Comparison of ENCODE assay signal across 17 mouse cellular contexts in the genomic region with DNA sequence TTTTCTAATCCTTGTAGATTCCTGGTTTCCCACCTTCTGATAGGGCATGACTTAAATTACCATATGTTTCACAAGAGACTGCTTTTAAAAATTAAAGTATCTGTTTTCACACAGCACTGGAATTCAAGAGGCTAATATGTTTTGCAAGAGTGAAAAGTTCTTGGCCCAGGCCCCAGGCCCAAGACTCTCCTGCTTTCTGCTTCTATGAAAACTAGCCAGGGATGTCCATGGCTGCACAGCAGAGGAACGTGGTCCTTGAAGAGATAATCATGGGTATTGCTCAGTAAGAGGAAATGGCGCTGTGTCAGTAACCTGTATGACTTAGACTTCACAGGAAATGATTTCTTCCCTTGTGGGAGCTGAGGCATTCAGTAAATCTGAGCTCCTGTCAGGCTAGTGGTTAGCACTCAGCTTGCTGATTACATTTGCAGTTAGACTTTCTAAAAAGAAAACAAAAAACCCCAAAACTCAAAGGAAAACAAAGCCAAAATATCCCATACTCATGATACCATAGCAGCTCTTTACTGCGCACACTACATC.
DNase-seq lines count a peak whose midpoint lies in the region; ATAC-seq and TF ChIP-seq lines count a peak whose summit lies in the region.
"Had no signal": no experiment of that assay in that cellular context is flagged by ENCODE, and none has a peak within 500 bp of the region (broad histone marks: within the 10 kb centered on the region; RNA-seq: fewer than 3 reads in every experiment).

No protein-coding gene starts in this region.

- no peaks in the 10 kb centered on the region for H3K9me3 ChIP-seq in limb, embryonic 13.5 days
- H3K9me3 ChIP-seq in limb, embryonic 10.5 days (replicated peaks) = no peaks in the 10 kb centered on the region
- no peaks in the 10 kb centered on the region for H3K9me3 ChIP-seq in stomach, postnatal 0 days (ENCODE audit: control insufficient read depth, low read length)
- H3K9me3 ChIP-seq: forebrain, embryonic 12.5 days; hindbrain, embryonic 12.5 days; liver, embryonic 12.5 days had no signal

- 61% methylated on average over 3 of the region's 3 CpGs for WGBS in limb, embryonic 13.5 days
- 82% methylated on average over 3 of the region's 3 CpGs for WGBS in limb, embryonic 10.5 days
- 78% methylated on average over 3 of the region's 3 CpGs for WGBS in stomach, postnatal 0 days

- H3K4me3 ChIP-seq in limb, embryonic 13.5 days = no peak overlapping the region
- H3K4me3 ChIP-seq in limb, embryonic 10.5 days = no peak overlapping the region
- no peak overlapping the region for H3K4me3 ChIP-seq in stomach, postnatal 0 days (ENCODE audit: low read depth, low read length)
- H3K4me3 ChIP-seq: forebrain, embryonic 12.5 days; hindbrain, embryonic 12.5 days; liver, embryonic 12.5 days; midbrain, embryonic 12.5 days had no signal

- no peak for TF ChIP-seq EP300 in stomach, postnatal 0 days (optimal IDR thresholded peaks at IDR 0.05)

- DNase-seq in limb, embryonic 10.5 days (ENCODE audit: low spot score) = no peak
- peak; percentile 72 for DNase-seq in NIH3T3 (ENCODE audit: low read depth)
- DNase-seq in lung, postnatal 14 days = peak; percentile 27
- no peak for DNase-seq in thymus, postnatal 25 days
- DNase-seq in stomach, postnatal 0 days (ENCODE audit: low spot score) = no peak
- DNase-seq: adrenal gland, postnatal 36 days; cerebellum, adult 9-10 months; kidney, postnatal 10 days; lung, embryonic 14.5 days had no signal

- H3K4me2 ChIP-seq in limb, embryonic 13.5 days (replicated peaks) = no peak overlapping the region
- no peak overlapping the region for H3K4me2 ChIP-seq in stomach, postnatal 0 days (replicated peaks; ENCODE audit: low read depth)
- H3K4me2 ChIP-seq: forebrain, embryonic 12.5 days; heart, embryonic 11.5 days; hindbrain, embryonic 12.5 days; liver, embryonic 12.5 days; lung, embryonic 14.5 days; midbrain, embryonic 12.5 days had no signal

- TF ChIP-seq CTCF in stomach, postnatal 0 days (IDR thresholded peaks at IDR 0.05; ENCODE audit: low read depth) = no peak

- peaks cover 16% of the 10 kb centered on the region for H3K4me1 ChIP-seq in limb, embryonic 13.5 days
- H3K4me1 ChIP-seq in limb, embryonic 10.5 days = peaks cover 6% of the 10 kb centered on the region
- H3K4me1 ChIP-seq in stomach, postnatal 0 days (replicated peaks; ENCODE audit: control insufficient read depth, insufficient read depth) = no peaks in the 10 kb centered on the region
- H3K4me1 ChIP-seq: forebrain, embryonic 12.5 days; hindbrain, embryonic 12.5 days; liver, embryonic 12.5 days; midbrain, embryonic 12.5 days had no signal

- no peaks in the 10 kb centered on the region for H3K36me3 ChIP-seq in limb, embryonic 13.5 days
- no peaks in the 10 kb centered on the region for H3K36me3 ChIP-seq in limb, embryonic 10.5 days
- H3K36me3 ChIP-seq in stomach, postnatal 0 days (ENCODE audit: control insufficient read depth, insufficient read depth, low read length) = no peaks in the 10 kb centered on the region
- H3K36me3 ChIP-seq: forebrain, embryonic 12.5 days; hindbrain, embryonic 12.5 days; liver, embryonic 12.5 days; midbrain, embryonic 12.5 days had no signal

- H3K27ac ChIP-seq in limb, embryonic 13.5 days = peak overlapping the region; percentile 22; the same call in 1 of the 2 replicates
- H3K27ac ChIP-seq in limb, embryonic 10.5 days = no peak overlapping the region
- no peak overlapping the region for H3K27ac ChIP-seq in stomach, postnatal 0 days (replicated peaks)
- H3K27ac ChIP-seq: forebrain, embryonic 12.5 days; hindbrain, embryonic 12.5 days; liver, embryonic 12.5 days; midbrain, embryonic 12.5 days had no signal

- no peaks in the 10 kb centered on the region for H3K27me3 ChIP-seq in limb, embryonic 13.5 days
- no peaks in the 10 kb centered on the region for H3K27me3 ChIP-seq in limb, embryonic 10.5 days (ENCODE audit: low read depth, poor library complexity, severe bottlenecking)
- no peaks in the 10 kb centered on the region for H3K27me3 ChIP-seq in stomach, postnatal 0 days (ENCODE audit: control insufficient read depth, insufficient read depth, low read length)
- H3K27me3 ChIP-seq: forebrain, embryonic 12.5 days; hindbrain, embryonic 12.5 days; liver, embryonic 12.5 days; midbrain, embryonic 12.5 days had no signal

- H3K9ac ChIP-seq in limb, embryonic 13.5 days = no peak overlapping the region
- no peak overlapping the region for H3K9ac ChIP-seq in stomach, postnatal 0 days (ENCODE audit: low read length)
- H3K9ac ChIP-seq: forebrain, embryonic 12.5 days; hindbrain, embryonic 12.5 days; liver, embryonic 12.5 days; lung, embryonic 14.5 days; midbrain, embryonic 12.5 days had no signal

- peak; percentile 46; the same call in 1 of the 2 replicates for ATAC-seq in limb, embryonic 13.5 days (ENCODE audit: low FRiP score, low read depth)
- ATAC-seq in common myeloid progenitor, adult 5-6 weeks (replicated peaks; ENCODE audit: low read depth, poor library complexity, severe bottlenecking) = peak; percentile 63
- ATAC-seq in stomach, postnatal 0 days (ENCODE audit: low FRiP score, low TSS enrichment) = no peak
- ATAC-seq: intestine, postnatal 0 days; liver, embryonic 12.5 days had no signal

Comparison
In these comparisons a context has a peak if more than half of its experiments do, and no peak if none do; other contexts are left out.
1. DNase-seq: peak in NIH3T3 (single experiment) and lung, postnatal 14 days (single experiment); none in limb, embryonic 10.5 days (single experiment), thymus, postnatal 25 days (single experiment) and stomach, postnatal 0 days (single experiment).